Mouse (Mus musculus) heart, adult 2 months (tissue): Measurements from ENCODE around the gene Mgl2.

ENCODE experiments used
- CTCF ChIP-seq: fragments of 200-600 bp; IDR thresholded peaks from 2 replicates; pipeline ENCODE4 v1.8.1; 2022; ENCODE audit warnings: antibody characterized with exemption, mild to moderate bottlenecking, moderate library complexity
- EP300 ChIP-seq: fragments of 200-500 bp; IDR thresholded peaks from 2 replicates; pipeline ENCODE4 v1.6.1; 2011; ENCODE audit warnings: low read depth, low read length, control low read depth; ENCODE audit not compliant: insufficient read depth
- POLR2A ChIP-seq: fragments of 200-500 bp; IDR thresholded peaks from 2 replicates; pipeline ENCODE4 v1.6.1; 2011; ENCODE audit warnings: mild to moderate bottlenecking, low read depth, low read length, control low read depth; ENCODE audit not compliant: insufficient read depth

GRCm38 (mm10) chr11:70185120-70185519, 55.0 kb downstream of the Mgl2 start:
- TF ChIP-seq POLR2A (no peak), EP300 (no peak), CTCF (no peak)
